Mouse (Mus musculus) lung, embryonic 14.5 days (tissue): ENCODE data around the gene Msh5. TPM values are rescaled to one million over a fixed set of nuclear protein-coding genes. Genes with fewer than 3 reads are reported as not detected.

Source experiments
- ATAC-seq: fragments of 200-750 bp; cut with Nextera tagmentation; 2 replicates; pipeline ENCODE4 v1.8.0; 2017; ENCODE audit warnings: mild to moderate bottlenecking, moderate TSS enrichment, moderate library complexity; ENCODE audit not compliant: insufficient read depth
- DNase-seq: peaks from one replicate; pipeline ENCODE4 v3.0.0-alpha.2; 2015
- H3K27ac ChIP-seq: fragments of 300-500 bp; sonication (generic); 2 replicates; pipeline ENCODE4 v1.5.1; 2014; ENCODE audit warnings: low read depth, mild to moderate bottlenecking, moderate library complexity
- H3K27me3 ChIP-seq: fragments of 300-500 bp; sonication (generic); 2 replicates; pipeline ENCODE4 v1.6.1; 2014; ENCODE audit warnings: low read length, control low read depth; ENCODE audit not compliant: insufficient read depth
- H3K36me3 ChIP-seq: fragments of 300-500 bp; sonication (generic); 2 replicates; pipeline ENCODE4 v1.6.1; 2014; ENCODE audit warnings: control low read depth; ENCODE audit not compliant: insufficient read depth
- H3K4me1 ChIP-seq: fragments of 300-500 bp; sonication (generic); 2 replicates; pipeline ENCODE4 v1.6.1; 2014; ENCODE audit warnings: antibody characterized with exemption, control low read depth; ENCODE audit not compliant: insufficient read depth
- H3K4me2 ChIP-seq: fragments of 300-500 bp; sonication (generic); 2 replicates; pipeline ENCODE4 v1.6.1; 2014; ENCODE audit warnings: mild to moderate bottlenecking
- H3K4me3 ChIP-seq: fragments of 300-500 bp; sonication (generic); 2 replicates; pipeline ENCODE4 v1.5.1; 2014; ENCODE audit warnings: low read depth, low read length
- H3K9ac ChIP-seq: fragments of 300-500 bp; sonication (generic); 2 replicates; pipeline ENCODE4 v1.6.1; 2014
- H3K9me3 ChIP-seq: fragments of 300-500 bp; sonication (generic); 2 replicates; pipeline ENCODE4 v1.6.1; 2016; ENCODE audit warnings: low read depth, low read length, control low read depth
- CTCF ChIP-seq: IDR thresholded peaks from 2 replicates; pipeline ENCODE4 v1.5.1; 2016; ENCODE audit warnings: antibody characterized with exemption, low read depth
- WGBS: fragments of 180-500 bp; shearing (Covaris S2); extraction: QIAGEN DNeasy Blood & Tissue Kit; methylation state at CpG from one replicate; pipeline ENCODE4 v1.1.7; 2014; 5-methylcytosine and 5-hydroxymethylcytosine counted together
- polyA plus RNA-seq: library from polyadenylated mRNA; unstranded; fragments of >200 nt; fragmentation: Nextera tagmentation; extraction: Ambion mirVana; gene quantifications from 2 replicates; pipeline ENCODE4 v1.2.1, GENCODE M21; 2014

The Msh5 gene
- polyA plus RNA-seq, 1 experiment from 2014 or later = 4.6 TPM

- WGBS = 37% methylated on average over 2 of the region's 2 CpGs
Measured at GRCm38 (mm10) chr17:35088151-35088550, 41.6 kb upstream of the Msh5 start.

DNA sequence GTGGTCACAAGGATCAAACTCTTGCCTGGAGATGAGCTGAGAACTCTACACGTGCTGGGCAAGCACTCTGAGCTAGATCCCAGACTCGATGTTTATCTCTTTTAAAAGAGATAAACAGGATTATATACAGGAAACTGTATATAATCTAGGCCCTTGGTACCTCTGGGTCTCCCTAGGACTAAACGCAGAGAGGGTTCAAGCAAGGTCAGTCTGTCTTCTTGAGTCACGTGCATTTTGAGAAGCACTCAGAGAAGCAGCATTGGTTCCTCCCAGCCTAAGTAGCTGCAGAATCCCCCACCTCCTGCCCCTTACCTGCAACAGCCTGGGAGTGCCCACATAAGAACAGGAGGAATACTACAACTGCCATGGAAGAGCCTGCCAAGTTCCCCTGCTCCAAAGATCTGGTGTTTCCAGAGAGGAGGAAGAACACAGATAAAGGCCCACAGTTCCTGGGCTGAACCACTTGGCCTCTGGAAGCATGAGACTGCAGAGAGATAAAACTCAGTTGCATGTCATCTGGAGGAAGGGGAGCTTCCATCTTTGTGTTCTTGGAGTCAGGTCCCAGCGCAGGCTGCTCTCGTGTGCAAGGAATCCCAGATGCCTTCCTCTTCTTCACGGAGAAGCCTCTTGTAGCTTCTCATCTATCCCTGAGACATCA, 38.8 kb upstream of the Msh5 start, which contains the start of gene Ly6g6f:
Gene Ly6g6f (minus strand): TSS at position 403 of the 658 bp plus-strand sequence.
- WGBS = 58% methylated on average over 7 of the region's 7 CpGs
- no peaks in the 10 kb centered on the region for H3K27me3 ChIP-seq
- DNase-seq (no peak), ATAC-seq (no peak)
- no peak for TF ChIP-seq CTCF
- no peaks in the 10 kb centered on the region for H3K36me3 ChIP-seq
- no peak within 1 kb of the TSS for H3K4me3 ChIP-seq
- no peaks in the 10 kb centered on the region for H3K9me3 ChIP-seq
- H3K27ac ChIP-seq = no peak within 1 kb of the TSS
- H3K4me2 ChIP-seq = no peak within 1 kb of the TSS
- no peak within 1 kb of the TSS for H3K9ac ChIP-seq
- H3K4me1 ChIP-seq = peaks cover 5% of the 10 kb centered on the region

More at GRCm38 (mm10) chr17:35088151-35088550, 41.6 kb upstream of the Msh5 start:
- Histone ChIP-seq H3K27me3 (no peaks in the 10 kb centered on the region), H3K9me3 (no peaks in the 10 kb centered on the region), H3K36me3 (peaks cover 16% of the 10 kb centered on the region), H3K9ac (no peak overlapping the region), H3K4me3 (no peak overlapping the region), H3K4me1 (peaks cover 7% of the 10 kb centered on the region), H3K27ac (no peak overlapping the region), H3K4me2 (no peak overlapping the region)
- no peak for ATAC-seq
- TF ChIP-seq CTCF = peak; percentile 57
- DNase-seq = no peak

GRCm38 (mm10) chr17:35083929-35084497, 37.5 kb upstream of the Msh5 start:
- Histone ChIP-seq H3K4me3 (no peak overlapping the region), H3K9ac (no peak overlapping the region), H3K4me1 (no peaks in the 10 kb centered on the region), H3K9me3 (no peaks in the 10 kb centered on the region), H3K27me3 (no peaks in the 10 kb centered on the region), H3K36me3 (no peaks in the 10 kb centered on the region), H3K4me2 (no peak overlapping the region), H3K27ac (no peak overlapping the region)
- 64% methylated on average over 3 of the region's 3 CpGs for WGBS
- ATAC-seq (no peak), DNase-seq (no peak)
- no peak for TF ChIP-seq CTCF

DNA sequence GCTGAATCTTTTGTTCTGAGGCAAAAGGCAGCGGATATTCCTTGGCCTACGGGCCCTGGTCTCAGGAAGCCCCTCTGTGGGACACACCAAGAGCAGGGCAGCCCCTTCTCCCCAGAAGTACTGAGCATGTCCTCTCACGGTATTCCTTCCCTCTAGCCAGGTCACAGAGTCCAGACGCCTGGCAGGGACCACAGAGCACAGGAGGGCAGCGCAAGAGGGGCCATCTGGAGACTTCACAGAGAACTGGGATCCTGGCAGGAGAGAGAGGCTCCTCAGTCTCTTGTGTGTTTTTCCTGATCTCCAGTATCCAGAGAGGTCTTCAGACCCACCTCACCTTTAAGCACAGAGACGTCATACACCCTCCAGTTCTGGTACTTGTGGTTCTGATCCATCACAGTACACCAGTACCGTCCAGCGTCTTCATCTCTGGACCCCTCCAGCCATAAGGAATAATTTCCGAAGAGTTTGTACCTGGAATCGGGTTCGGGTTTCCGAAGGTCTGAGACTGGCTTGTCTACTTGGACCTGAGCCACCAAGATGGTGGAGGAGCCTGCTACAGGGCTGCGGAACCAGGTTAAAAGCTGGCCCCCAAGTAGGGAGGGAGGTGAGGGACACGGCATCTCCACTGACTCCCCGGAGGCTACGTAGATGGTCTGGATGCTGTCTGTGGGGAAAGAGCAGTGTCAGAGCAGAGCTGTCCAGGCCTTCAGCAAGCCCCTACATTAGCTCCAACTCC, 36.5 kb upstream of the Msh5 start:
- Histone ChIP-seq H3K36me3 (no peaks in the 10 kb centered on the region), H3K4me1 (no peaks in the 10 kb centered on the region), H3K27me3 (no peaks in the 10 kb centered on the region), H3K4me2 (no peak overlapping the region), H3K4me3 (no peak overlapping the region), H3K9me3 (no peaks in the 10 kb centered on the region), H3K9ac (no peak overlapping the region), H3K27ac (no peak overlapping the region)
- no peak for DNase-seq
- WGBS = 79% methylated on average over 16 of the region's 16 CpGs
- ATAC-seq = no peak
- no peak for TF ChIP-seq CTCF

GRCm38 (mm10) chr17:35080710-35081109, 34.2 kb upstream of the Msh5 start:
- TF ChIP-seq CTCF = no peak
- Histone ChIP-seq H3K9me3 (no peaks in the 10 kb centered on the region), H3K4me2 (no peak overlapping the region), H3K4me1 (0 out of 2 replicates have a peak, but pooled peaks cover 4% of the 10 kb centered on the region), H3K4me3 (no peak overlapping the region), H3K27me3 (no peaks in the 10 kb centered on the region), H3K9ac (no peak overlapping the region), H3K36me3 (no peaks in the 10 kb centered on the region), H3K27ac (no peak overlapping the region)
- 84% methylated on average over 4 of the region's 4 CpGs for WGBS
- no peak for ATAC-seq
- no peak for DNase-seq

- TF ChIP-seq CTCF = no peak
- Histone ChIP-seq H3K9me3 (no peaks in the 10 kb centered on the region), H3K9ac (peak overlapping the region; percentile 15; the same call in 1 of the 2 replicates), H3K36me3 (no peaks in the 10 kb centered on the region), H3K4me1 (0 out of 2 replicates have a peak, but pooled peaks cover 4% of the 10 kb centered on the region), H3K4me3 (no peak overlapping the region), H3K27ac (no peak overlapping the region), H3K4me2 (no peak overlapping the region), H3K27me3 (no peaks in the 10 kb centered on the region)
- ATAC-seq (no peak), DNase-seq (no peak)
- 46% methylated on average over 6 of the region's 6 CpGs for WGBS
Measured at GRCm38 (mm10) chr17:35080248-35080647, 33.7 kb upstream of the Msh5 start.

GRCm38 (mm10) chr17:35079778-35080177, 33.2 kb upstream of the Msh5 start:
- Histone ChIP-seq H3K27ac (no peak overlapping the region), H3K9ac (peak overlapping the region; percentile 15; the same call in 1 of the 2 replicates), H3K4me1 (0 out of 2 replicates have a peak, but pooled peaks cover 4% of the 10 kb centered on the region), H3K27me3 (no peaks in the 10 kb centered on the region), H3K36me3 (no peaks in the 10 kb centered on the region), H3K4me3 (no peak overlapping the region), H3K9me3 (no peaks in the 10 kb centered on the region), H3K4me2 (no peak overlapping the region)
- ATAC-seq (no peak), DNase-seq (no peak)
- 40% methylated on average over 9 of the region's 9 CpGs for WGBS
- TF ChIP-seq CTCF = no peak
